Mouse (Mus musculus): ENCODE data around the gene Numa1.

- no peak for TF ChIP-seq CTCF (IDR thresholded peaks at IDR 0.05)
- TF ChIP-seq POLR2A (IDR thresholded peaks at IDR 0.05; ENCODE audit: insufficient read depth, low read depth, low read length): no peak
- no peak for TF ChIP-seq EP300 (IDR thresholded peaks at IDR 0.05; ENCODE audit: insufficient read depth, low read depth, low read length)
These were observed 48.8 kb downstream of the Numa1 start for GRCm38 (mm10) chr7:101982735-101983134.
